Mouse (Mus musculus) cerebellum, adult 9-11 months (tissue): ENCODE measurements around the gene Sppl3.

Experiments used
- DNase-seq: peaks from one replicate; pipeline ENCODE4 v3.0.0; 2022

The Sppl3 gene

GRCm38 (mm10) chr5:115129328-115129727 lies 118.4 kb downstream of the Sppl3 start:
- no peak for DNase-seq

- DNase-seq, result no peak
Measured at GRCm38 (mm10) chr5:115132465-115132864, 121.5 kb downstream of the Sppl3 start.

GRCm38 (mm10) chr5:115133358-115134066 lies 122.6 kb downstream of the Sppl3 start:
- DNase-seq, result peak; percentile 21

DNA sequence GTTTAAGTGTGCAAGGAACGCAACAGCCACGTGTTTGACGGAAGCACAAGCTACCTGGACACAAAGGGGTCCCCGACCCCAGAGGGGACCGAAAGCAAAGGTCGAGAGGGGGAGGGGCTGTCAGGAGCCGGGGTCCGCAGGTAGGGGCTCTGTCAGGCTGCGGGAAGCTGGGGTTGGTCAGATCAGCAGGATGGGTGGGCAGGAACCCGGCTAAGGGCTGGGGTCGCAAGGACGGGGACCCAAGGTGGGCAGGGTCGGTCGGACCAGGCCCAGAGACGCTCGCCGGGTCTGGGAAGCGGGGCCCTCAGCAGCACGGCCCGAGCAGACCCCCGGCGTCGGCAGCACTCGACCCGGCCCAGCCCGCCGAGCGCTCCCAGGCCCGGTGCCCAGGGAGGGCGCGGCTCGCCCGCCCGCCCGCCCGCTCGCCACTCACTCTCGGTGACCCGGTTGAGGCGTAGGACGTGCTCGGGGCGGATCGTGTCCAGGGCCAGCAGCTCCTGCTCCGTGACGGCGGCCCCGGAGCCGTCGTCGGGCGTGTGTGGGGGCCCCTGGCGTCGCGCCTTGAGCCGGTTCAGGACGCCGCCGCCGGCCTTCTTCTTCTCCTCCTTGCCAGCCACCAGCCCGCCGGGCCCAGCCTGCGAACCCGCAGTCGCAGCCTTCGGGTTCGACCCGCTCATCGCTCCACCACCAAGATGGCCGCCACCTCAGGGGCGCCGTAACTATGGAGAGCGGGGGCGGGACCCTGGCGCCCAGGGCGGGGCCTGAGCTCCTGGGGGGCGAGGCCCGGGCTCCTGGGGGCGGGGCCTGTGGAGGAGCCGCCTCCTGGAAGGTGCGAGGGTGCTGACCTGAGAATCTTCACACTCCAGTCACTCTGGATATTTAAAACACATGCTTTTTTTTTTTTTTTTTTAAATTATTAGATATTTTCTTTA lies 123.6 kb downstream of the Sppl3 start, which contains the start of gene Unc119b:
Gene Unc119b (minus strand): TSS at position 742 of the 932 bp plus-strand sequence.
- peak; percentile 90 for DNase-seq

DNA sequence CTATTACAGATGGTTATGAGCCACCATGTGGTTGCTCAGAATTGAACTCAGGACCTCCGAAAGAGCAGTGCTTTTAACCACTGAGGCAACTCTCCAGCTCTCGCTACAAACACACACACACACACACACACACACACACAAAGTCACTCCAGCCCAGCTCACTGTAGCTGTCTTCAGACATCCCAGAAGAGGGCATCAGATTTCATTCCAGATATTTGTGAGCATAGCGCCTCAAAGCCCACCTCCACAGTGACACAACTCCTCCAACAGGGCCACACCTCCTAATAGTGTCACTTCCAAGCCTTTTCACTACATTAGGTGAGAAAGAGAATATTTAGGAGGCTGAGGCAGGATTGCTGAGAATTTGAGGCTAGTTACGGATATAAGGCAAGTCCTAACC lies 128.2 kb downstream of the Sppl3 start:
- no peak for DNase-seq

GRCm38 (mm10) chr5:115140726-115141125 lies 129.8 kb downstream of the Sppl3 start:
- DNase-seq, result no peak

GRCm38 (mm10) chr5:115142166-115142697 lies 131.3 kb downstream of the Sppl3 start:
- DNase-seq, result no peak

GRCm38 (mm10) chr5:115143552-115143951 lies 132.6 kb downstream of the Sppl3 start:
- peak; percentile 55 for DNase-seq

DNA sequence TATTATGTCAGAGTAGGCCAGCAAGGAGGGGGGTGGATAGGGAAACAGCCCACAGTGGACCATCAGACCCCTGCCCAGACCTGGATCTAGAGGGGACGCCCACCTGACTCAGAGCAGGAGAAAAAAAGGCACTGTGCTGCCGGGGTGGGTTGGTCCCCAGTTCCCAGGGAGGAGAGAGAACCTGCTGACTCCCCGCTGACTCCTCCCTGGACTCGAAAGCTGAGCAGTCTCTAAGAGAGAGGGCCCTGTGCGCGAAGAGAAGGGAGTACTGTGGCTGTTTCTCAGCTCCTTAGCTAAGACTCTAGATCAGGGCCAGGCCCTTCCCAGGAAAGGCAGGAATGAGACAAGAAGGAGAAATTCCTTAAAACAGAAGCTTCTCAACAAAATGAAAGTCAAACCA lies 133.5 kb downstream of the Sppl3 start:
- no peak for DNase-seq

DNA sequence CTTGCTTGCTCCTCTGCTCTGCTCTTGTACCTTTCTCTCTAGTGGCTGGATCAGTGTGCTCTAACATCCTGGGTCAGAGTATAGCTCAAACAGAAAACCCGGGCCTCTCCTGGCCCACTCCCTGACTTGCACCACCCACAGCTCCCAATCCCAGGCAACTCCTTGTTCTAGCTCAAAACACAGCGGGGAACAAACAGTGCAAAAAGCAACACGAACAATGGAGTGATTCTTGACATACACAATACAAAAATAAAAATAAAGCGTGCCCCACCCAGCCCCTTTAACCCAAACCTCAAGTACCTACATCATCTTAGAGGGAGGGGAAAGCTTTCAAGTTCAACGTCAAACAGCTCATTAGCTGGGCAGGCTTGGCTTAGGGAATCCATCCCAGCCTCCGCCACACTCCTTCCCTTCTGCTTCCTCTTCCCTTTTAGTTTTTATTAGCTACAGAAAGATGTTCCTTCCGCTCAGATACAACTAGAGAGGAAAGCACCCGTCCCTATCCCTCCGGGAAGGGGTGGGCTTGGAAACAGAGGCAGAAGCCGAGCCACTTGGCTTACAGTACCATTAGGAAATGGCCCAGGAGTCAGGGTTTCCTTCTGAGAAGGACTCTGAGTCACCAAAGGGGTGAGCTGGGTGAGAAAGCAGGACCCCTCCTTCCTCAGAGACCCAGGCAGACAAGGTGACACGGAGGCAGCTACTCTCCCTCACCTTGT lies 134.5 kb downstream of the Sppl3 start:
- DNase-seq, result no peak

DNA sequence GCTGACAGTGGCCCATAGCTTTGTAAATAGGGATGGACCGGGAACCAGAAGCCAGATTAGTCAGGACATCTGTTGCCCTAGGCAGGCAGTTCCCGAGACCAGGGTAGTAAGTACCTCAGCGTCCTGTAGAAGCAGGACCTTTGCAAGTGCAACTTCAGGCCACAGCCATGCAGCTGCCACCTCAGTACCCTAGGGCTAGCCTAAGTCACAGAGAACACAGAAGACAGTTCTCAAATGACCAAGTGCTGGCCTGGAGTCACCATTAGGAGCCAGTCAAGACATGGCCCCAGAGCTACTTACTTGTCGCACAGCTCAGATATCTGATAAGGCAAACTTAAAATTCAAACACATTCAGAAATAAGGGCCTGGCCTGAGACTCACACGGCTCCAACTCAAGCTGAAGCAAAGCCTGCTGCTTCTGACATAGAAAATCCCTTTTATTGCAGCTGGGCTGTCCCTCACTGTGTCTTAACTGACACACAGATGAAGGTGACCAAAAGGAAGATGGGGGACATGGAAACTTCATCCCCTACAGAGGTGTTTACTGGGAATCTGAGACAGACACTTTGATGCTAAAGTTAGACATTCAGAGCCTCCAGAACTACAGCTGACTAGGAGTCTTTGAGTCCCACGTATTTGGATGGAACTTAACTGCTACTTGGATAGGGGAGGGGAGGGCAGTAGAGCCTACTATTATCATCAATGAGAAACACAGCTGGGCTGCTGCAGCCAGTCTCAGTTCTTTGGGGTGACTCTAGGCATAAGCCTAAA lies 135.2 kb downstream of the Sppl3 start:
- no peak for DNase-seq

DNA sequence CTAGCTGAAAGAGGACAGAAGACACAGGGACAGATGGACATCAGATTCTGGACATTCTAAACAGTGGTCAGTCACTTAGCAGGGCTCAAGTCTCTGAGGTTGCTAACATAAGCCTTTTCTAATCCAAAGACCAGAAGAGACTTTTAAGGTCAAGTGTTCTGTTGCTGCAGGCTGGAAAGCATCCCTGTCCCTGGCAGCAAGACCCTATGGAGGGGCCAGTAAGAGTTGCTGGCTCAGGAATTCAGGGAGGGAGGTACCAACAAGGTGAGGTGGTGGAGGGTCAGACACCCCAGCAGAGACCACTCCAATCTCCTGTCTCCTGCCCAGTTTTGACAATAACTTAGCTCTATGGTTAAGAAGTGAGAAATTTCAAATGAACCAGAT lies 135.8 kb downstream of the Sppl3 start:
- no peak for DNase-seq

- no peak for DNase-seq
Measured at GRCm38 (mm10) chr5:115147388-115147787, 136.5 kb downstream of the Sppl3 start.

DNA sequence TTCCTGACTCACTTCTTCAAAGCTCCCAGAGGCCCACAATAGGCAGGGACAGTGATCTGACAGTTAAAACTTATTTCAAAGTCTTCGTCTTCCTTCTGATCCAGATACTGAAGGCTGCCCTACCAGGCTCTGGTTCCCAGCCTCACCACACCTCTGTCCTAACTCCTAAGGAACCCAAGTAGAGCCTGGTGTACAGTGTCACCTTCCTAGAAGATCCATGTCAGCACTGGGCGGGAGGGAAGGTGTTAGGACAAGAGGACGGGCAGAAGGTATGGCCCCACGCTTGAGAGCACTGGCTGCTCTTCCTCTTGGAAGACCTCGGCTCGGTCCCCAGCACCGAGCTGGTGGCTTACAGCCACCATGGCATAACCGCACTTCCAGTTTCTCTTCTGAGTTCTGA lies 137.4 kb downstream of the Sppl3 start:
- no peak for DNase-seq
